Mouse (Mus musculus): ENCODE data around the gene Gm15023.
"Not testable (repeated sequence)": the region's sequence is repeated elsewhere in the genome, so short reads cannot be mapped to it uniquely, and the experiment has no call there.

Gene Gm15023

DNA sequence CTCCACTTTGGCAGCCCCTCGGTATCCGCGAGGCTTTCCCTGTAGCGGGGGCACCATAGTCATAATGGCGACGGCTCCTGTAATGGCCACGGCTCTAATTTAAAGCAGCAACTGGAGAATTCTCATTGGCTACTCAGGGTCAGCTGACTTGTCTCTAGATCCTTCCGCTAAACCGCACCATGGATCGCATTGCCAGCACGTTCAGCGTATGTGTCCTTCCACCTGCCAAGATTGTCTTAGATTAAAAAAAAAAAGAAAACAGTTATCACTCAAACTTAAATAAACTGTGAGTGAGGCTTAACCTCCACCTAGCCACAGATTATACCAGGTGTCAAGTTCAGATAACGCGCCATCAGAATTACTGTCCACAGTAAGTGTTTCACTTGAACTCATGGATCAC lies at the start of gene Gm15023:
Gene Gm15023 (minus strand): TSS at position 101 of the 400 bp plus-strand sequence.
- not testable (repeated sequence) for DNase-seq (ENCODE audit: low read depth, low spot score)

DNA sequence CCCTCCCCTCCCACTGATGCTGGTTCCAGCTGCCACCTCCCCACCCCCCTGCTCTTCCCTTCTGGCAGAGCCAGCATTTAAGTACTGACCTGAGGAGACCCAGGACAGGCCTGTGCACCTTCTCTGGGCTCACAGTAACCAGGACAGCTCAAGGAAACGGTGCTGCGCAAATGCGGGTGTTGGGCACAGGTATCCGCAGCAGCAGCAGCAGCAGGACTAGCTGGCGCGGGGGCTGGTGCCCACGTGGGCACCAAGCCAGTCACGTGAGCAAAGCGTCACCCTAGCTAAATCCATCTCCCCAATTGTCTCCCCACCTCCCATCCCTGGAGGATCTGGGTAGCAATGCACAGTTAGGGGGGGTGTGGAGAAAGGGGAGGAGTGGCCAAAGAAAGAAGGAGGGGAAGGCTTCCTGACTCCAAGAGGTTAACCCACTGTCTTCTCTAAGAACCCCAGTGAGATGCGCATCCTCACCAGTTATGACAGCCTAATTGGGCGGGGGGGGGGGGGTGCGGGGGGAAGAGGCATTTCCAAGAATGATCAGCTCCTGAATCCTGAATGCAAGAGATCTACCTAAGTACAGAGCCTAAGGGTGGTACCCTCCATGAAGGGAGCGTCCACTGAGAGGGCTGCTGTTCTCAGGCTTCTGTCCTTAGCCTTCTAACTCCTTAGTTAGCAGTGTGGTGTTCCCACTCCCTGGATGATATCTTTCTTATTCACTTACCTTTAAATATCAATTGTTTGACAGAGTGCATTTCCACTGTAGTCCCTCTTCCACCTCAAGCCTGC lies 33.2 kb upstream of the Gm15023 start, which contains the start of gene Tceal6:
Gene Tceal6 (minus strand): TSS at position 252 of the 786 bp plus-strand sequence.
- DNase-seq (ENCODE audit: low read depth, low spot score), result no peak

DNA sequence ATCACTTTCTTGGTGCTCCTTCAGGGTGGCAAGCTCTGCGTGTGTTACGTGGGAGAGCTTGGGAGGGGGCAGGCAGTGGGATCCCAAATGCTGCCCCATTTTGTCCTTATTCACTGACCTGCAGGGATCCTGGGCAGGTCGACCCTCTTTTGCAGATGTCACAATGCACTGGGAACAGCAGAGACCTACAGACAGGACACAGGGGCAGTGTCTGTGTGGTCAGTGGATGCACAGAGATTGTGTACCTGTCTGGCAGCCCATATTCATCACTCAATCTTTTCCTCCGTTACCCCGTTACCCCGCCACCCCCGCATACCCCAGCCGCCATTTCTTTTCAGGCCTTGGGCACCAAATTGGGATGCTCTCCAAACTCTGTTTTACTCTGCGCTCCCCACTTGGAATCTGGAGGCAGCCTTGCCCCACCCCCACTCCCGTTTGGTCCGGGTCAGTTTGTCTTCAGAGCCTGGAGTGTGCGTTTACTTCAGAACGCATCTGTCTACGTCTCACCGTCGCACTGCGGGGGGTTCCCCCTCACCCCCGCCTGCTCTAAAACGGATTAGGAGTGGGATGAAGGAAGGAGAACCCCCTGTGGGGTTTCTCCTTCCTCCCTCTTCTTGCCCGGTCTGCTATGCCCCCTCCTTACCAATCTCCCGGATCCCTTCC lies 32.5 kb upstream of the Gm15023 start:
- DNase-seq (ENCODE audit: low read depth, low spot score), result not testable (repeated sequence)

DNA sequence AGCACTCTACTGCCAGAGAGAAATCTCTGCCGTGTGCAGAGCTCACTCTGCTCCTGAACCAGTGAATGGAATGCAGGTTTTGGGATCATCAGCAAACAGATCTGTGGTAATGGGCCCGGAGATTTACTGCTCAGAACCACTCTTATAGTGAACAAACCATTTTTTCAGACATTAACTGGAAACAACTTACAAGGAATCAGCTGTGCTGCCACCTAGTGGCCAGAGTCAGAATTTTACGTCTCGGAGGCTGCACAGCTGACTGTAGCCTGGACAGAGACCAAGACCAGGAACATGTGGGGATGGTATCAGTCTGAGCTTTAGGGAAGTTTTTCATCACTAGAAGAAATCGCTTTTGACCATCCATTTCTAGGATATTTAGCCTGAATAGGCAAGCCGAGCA lies 12.5 kb upstream of the Gm15023 start:
- DNase-seq (ENCODE audit: low read depth, low spot score), result not testable (repeated sequence)

DNA sequence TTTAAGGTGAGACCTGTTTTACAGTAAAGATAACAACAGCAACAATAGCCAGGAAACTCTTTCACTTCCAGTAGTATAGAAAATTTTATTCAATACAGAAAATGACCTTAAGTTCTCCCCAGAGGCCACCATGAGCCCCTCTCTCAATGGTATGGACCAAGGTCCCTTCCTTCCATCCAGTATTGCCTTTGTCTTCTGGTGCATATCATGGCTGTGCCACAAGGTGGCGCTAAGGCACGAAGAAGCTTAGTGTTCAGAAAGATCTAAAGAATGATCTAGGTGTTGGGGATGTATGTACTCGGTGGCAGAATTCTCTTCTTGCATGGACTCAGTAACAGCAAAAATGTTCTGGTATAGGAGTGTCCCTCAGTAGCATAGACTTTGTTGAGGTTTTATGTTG lies 11.2 kb upstream of the Gm15023 start:
- DNase-seq (ENCODE audit: low read depth, low spot score), result not testable (repeated sequence)

Measured in embryo, embryonic 11.5 days (tissue).